Mouse (Mus musculus): ENCODE measurements around the gene Sncb. TPM values are rescaled to one million over a fixed set of nuclear protein-coding genes. Genes with fewer than 3 reads are reported as not detected.

The Sncb gene
- polyA plus RNA-seq (2012; rRNA removed): not detected in 2 replicates

GRCm38 (mm10) chr13:54766192-54766768 lies at the start of gene Sncb:
TSS of gene Sncb (minus strand) at chr13:54766595.

GRCm38 (mm10) chr13:54788740-54789560 lies 22.6 kb upstream of the Sncb start, which contains the start of gene Tspan17:
TSS of gene Tspan17 (plus strand) at chr13:54789377.

GRCm38 (mm10) chr13:54783698-54784097 lies 17.3 kb upstream of the Sncb start, which contains the start of gene Eif4e1b:
TSS of gene Eif4e1b (plus strand) at chr13:54783998.

GRCm38 (mm10) chr13:54749864-54750411 lies 16.5 kb downstream of the Sncb start, which contains the start of gene Gprin1:
TSS of gene Gprin1 (minus strand) at chr13:54749874.

Other genes starting within 250 kb of the Sncb start
- 25.3 and 27.0 TPM in 2 replicates for gene 4833439L19Rik, start 201.2 kb downstream of the Sncb start, polyA plus RNA-seq (2012; rRNA removed)
- 8.0 and 8.1 TPM in 2 replicates for gene Arl10, start 191.6 kb downstream of the Sncb start, polyA plus RNA-seq (2012; rRNA removed)
- gene Nop16, start 176.5 kb downstream of the Sncb start, polyA plus RNA-seq (2012; rRNA removed): 21.2 and 22.5 TPM in 2 replicates
- gene Higd2a, start 176.4 kb downstream of the Sncb start, polyA plus RNA-seq (2012; rRNA removed): 58.7 and 62.8 TPM in 2 replicates
- 9.7 and 9.9 TPM in 2 replicates for gene Cltb, start 155.3 kb downstream of the Sncb start, polyA plus RNA-seq (2012; rRNA removed)
- gene Faf2, start 144.8 kb downstream of the Sncb start, polyA plus RNA-seq (2012; rRNA removed): 15.0 and 15.7 TPM in 2 replicates
- gene Rnf44, start 72.7 kb downstream of the Sncb start, polyA plus RNA-seq (2012; rRNA removed): 18.2 and 21.5 TPM in 2 replicates
- 9.8 and 10.2 TPM in 2 replicates for gene Cdhr2, start 65.1 kb downstream of the Sncb start, polyA plus RNA-seq (2012; rRNA removed)
- 0.01 and 0.04 TPM in 2 replicates for gene Gprin1, start 16.7 kb downstream of the Sncb start, polyA plus RNA-seq (2012; rRNA removed)
- gene Eif4e1b, start 17.4 kb upstream of the Sncb start, polyA plus RNA-seq (2012; rRNA removed): not detected in 2 replicates
- gene Tspan17, start 22.8 kb upstream of the Sncb start, polyA plus RNA-seq (2012; rRNA removed): 0.71 and 0.74 TPM in 2 replicates
- gene Unc5a, start 182.8 kb upstream of the Sncb start, polyA plus RNA-seq (2012; rRNA removed): 0.44 and 0.52 TPM in 2 replicates